Mouse (Mus musculus) right cerebral cortex, postnatal 14 days (tissue): Measurements from ENCODE around the gene Wsb1.
"Not testable (repeated sequence)": the region's sequence is repeated elsewhere in the genome, so short reads cannot be mapped to it uniquely, and the experiment has no call there.

ENCODE experiments used
- DNase-seq: peaks from one replicate; pipeline ENCODE4 v3.0.0; 2022

Wsb1 gene

GRCm38 (mm10) chr11:79254391-79255098 lies at the start of gene Wsb1:
Gene Wsb1, minus strand, starts transcription at chr11:79254671.
- peak; percentile 92 for DNase-seq

GRCm38 (mm10) chr11:79304245-79304644 lies 49.8 kb upstream of the Wsb1 start:
- not testable (repeated sequence) for DNase-seq

GRCm38 (mm10) chr11:79303109-79303508 lies 48.6 kb upstream of the Wsb1 start:
- no peak for DNase-seq

- no peak for DNase-seq
Measured at GRCm38 (mm10) chr11:79299719-79300431, 45.4 kb upstream of the Wsb1 start.

GRCm38 (mm10) chr11:79296856-79297491 lies 42.5 kb upstream of the Wsb1 start, which contains the start of gene Gm9964:
Gene Gm9964, minus strand, starts transcription at chr11:79296906.
- no peak for DNase-seq

GRCm38 (mm10) chr11:79296167-79296566 lies 41.7 kb upstream of the Wsb1 start:
- peak; percentile 50 for DNase-seq

GRCm38 (mm10) chr11:79293971-79294370 lies 39.5 kb upstream of the Wsb1 start:
- no peak for DNase-seq

- DNase-seq: no peak
Measured at GRCm38 (mm10) chr11:79293025-79293424, 38.6 kb upstream of the Wsb1 start.

- DNase-seq: no peak
Measured at GRCm38 (mm10) chr11:79292130-79292529, 37.7 kb upstream of the Wsb1 start.

GRCm38 (mm10) chr11:79291651-79292050 lies 37.2 kb upstream of the Wsb1 start:
- DNase-seq: no peak

GRCm38 (mm10) chr11:79290473-79290872 lies 36.0 kb upstream of the Wsb1 start:
- DNase-seq: peak; percentile 22

- no peak for DNase-seq
Measured at GRCm38 (mm10) chr11:79288913-79289640, 34.6 kb upstream of the Wsb1 start.

GRCm38 (mm10) chr11:79288278-79288843 lies 33.9 kb upstream of the Wsb1 start:
- DNase-seq: no peak

- no peak for DNase-seq
Measured at GRCm38 (mm10) chr11:79287447-79287846, 33.0 kb upstream of the Wsb1 start.

- DNase-seq: no peak
Measured at GRCm38 (mm10) chr11:79286305-79286799, 31.9 kb upstream of the Wsb1 start.

- DNase-seq: no peak
Measured at GRCm38 (mm10) chr11:79283350-79284030, 29.0 kb upstream of the Wsb1 start.

- DNase-seq: no peak
Measured at GRCm38 (mm10) chr11:79281396-79281795, 26.9 kb upstream of the Wsb1 start.

GRCm38 (mm10) chr11:79279732-79280405 lies 25.4 kb upstream of the Wsb1 start:
- DNase-seq: no peak

GRCm38 (mm10) chr11:79273757-79274156 lies 19.3 kb upstream of the Wsb1 start:
- DNase-seq: no peak

GRCm38 (mm10) chr11:79273039-79273438 lies 18.6 kb upstream of the Wsb1 start:
- DNase-seq: no peak

- no peak for DNase-seq
Measured at GRCm38 (mm10) chr11:79267171-79267570, 12.7 kb upstream of the Wsb1 start.
